Mouse (Mus musculus) heart, embryonic 13.5 days (tissue): ENCODE results near the gene 1810043G02Rik. TPM values are rescaled to one million over a fixed set of nuclear protein-coding genes. Genes with fewer than 3 reads are reported as not detected.
"Not testable (repeated sequence)": the region's sequence is repeated elsewhere in the genome, so short reads cannot be mapped to it uniquely, and the experiment has no call there.

Experiments used
- ATAC-seq: fragments of 200-750 bp; cut with Nextera tagmentation; 2 replicates; pipeline ENCODE4 v1.8.0; 2017; ENCODE audit warnings: moderate TSS enrichment; ENCODE audit not compliant: insufficient number of reproducible peaks, low FRiP score, low TSS enrichment; ENCODE audit errors: extremely low read depth
- H3K27ac ChIP-seq: fragments of 300-500 bp; sonication (generic); replicated peaks from 2 replicates; pipeline ENCODE4 v1.5.1; 2015; ENCODE audit warnings: moderate library complexity, mild to moderate bottlenecking, inconsistent platforms
- H3K27me3 ChIP-seq: fragments of 300-500 bp; sonication (generic); replicated peaks from 2 replicates; pipeline ENCODE4 v1.6.1; 2015; ENCODE audit warnings: mild to moderate bottlenecking, inconsistent platforms
- H3K36me3 ChIP-seq: fragments of 300-500 bp; sonication (generic); 2 replicates; pipeline ENCODE4 v1.6.1; 2015; ENCODE audit warnings: mild to moderate bottlenecking, inconsistent platforms
- H3K4me1 ChIP-seq: fragments of 300-500 bp; sonication (generic); 2 replicates; pipeline ENCODE4 v1.6.1; 2015; ENCODE audit warnings: inconsistent platforms
- H3K4me2 ChIP-seq: fragments of 300-500 bp; sonication (generic); 2 replicates; pipeline ENCODE4 v1.6.1; 2015; ENCODE audit warnings: inconsistent platforms, mild to moderate bottlenecking, moderate library complexity
- H3K4me3 ChIP-seq: fragments of 300-500 bp; sonication (generic); 2 replicates; pipeline ENCODE4 v1.5.1; 2015; ENCODE audit warnings: moderate library complexity, mild to moderate bottlenecking, inconsistent platforms
- H3K9ac ChIP-seq: fragments of 300-500 bp; sonication (generic); 2 replicates; pipeline ENCODE4 v1.6.1; 2015; ENCODE audit warnings: inconsistent platforms, mild to moderate bottlenecking, moderate library complexity
- H3K9me3 ChIP-seq: fragments of 300-500 bp; sonication (generic); 2 replicates; pipeline ENCODE4 v1.6.1; 2016; ENCODE audit warnings: inconsistent platforms
- WGBS: fragments of 180-500 bp; shearing (Covaris S2); methylation state at CpG from one replicate; pipeline ENCODE4 v1.1.7; 2015; ENCODE audit warnings: mixed read lengths; 5-methylcytosine and 5-hydroxymethylcytosine counted together
- polyA plus RNA-seq: library from polyadenylated mRNA; unstranded; fragments of >200 nt; fragmentation: Nextera tagmentation; extraction: Ambion mirVana; gene quantifications from 2 replicates; pipeline ENCODE4 v1.2.1, GENCODE M21; 2015

1810043G02Rik gene
- 16.3 and 18.0 TPM in 2 replicates for polyA plus RNA-seq

DNA sequence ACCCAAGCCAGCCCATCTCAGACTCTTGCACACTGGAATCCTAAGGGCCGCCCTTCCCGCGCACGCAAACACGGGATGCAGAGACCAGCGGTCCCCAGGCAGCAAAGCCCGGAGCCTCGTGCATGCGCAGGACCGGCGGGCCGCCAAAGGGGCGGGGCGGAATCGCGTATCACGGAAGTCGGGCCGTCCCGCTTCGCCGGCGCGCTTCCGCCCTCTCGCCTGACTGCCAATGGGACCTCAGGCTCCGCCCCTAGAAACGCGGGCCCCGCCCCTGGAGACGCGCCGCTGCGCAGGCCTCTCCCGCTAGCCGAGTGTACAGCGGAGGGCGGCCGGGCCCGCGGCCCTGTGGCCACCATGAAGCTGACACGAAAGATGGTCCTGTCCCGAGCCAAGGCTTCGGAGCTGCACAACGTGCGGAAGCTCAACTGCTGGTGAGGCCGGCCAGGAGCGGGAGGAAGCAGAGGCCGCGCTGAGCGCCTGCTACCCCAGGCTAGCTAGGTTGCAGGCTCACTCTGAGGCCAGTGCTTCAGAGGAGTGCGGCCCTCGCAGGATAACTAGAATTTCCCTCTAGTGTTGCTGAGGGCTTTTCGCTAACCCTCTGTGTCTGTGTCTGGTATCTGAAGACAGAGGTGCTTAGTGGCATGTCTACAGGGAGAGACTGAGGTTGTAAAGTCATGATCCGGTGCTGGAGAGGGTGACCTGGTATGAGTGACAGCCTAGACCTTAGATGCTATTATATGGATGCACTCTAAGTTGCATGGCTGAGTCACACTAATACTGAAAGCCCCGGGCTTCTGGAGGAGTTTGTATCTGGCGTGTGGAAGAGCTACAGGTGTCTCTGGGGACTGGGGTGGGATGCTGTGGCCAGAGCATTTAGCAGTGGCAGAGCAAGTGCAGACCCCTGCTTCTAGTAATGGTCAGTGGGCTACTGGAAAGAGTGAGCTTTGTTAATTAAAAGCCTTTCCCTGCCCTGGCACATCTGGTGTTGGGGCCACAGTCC is at the start of gene 1810043G02Rik:
1810043G02Rik (plus strand) TSS at position 174 of the 1,000 bp plus-strand sequence.
- ATAC-seq, result peak; percentile 93
- Histone ChIP-seq H3K27ac (peak within 1 kb of the TSS; percentile 34; the same call in 1 of the 2 replicates), H3K4me3 (peak within 1 kb of the TSS; percentile 79), H3K4me2 (peak within 1 kb of the TSS; percentile 88), H3K27me3 (no peaks in the 10 kb centered on the region), H3K36me3 (peaks cover 15% of the 10 kb centered on the region), H3K4me1 (peaks cover 14% of the 10 kb centered on the region), H3K9me3 (no peaks in the 10 kb centered on the region), H3K9ac (peak within 1 kb of the TSS; percentile 89)
- 1% methylated on average over 57 of the region's 57 CpGs for WGBS

DNA sequence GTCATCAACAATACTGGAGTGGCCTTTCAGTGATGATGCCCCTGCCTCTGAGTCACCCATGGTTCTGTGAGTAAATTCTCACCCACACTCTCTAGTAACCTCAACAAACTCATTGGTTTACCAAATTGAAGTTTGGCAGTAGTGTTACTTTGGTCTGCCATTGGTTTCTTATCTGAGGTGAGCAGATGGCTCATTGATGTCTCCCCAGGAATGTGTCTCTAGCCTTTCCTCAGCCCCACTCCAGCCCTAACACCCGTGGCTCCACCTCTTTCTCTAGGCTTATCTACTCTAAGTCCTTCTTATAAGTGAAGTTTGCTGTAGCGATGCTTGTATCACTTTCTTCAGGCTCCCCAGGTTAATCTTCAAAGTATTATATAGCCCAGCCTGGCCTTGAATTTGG is 38.6 kb upstream of the 1810043G02Rik start:
- Histone ChIP-seq H3K4me2 (no peak overlapping the region), H3K27ac (no peak overlapping the region), H3K4me3 (no peak overlapping the region), H3K9ac (no peak overlapping the region), H3K4me1 (no peaks in the 10 kb centered on the region), H3K27me3 (no peaks in the 10 kb centered on the region), H3K9me3 (no peaks in the 10 kb centered on the region), H3K36me3 (no peaks in the 10 kb centered on the region)
- ATAC-seq, result no peak
- WGBS, result 42% methylated on average over 2 of the region's 2 CpGs

DNA sequence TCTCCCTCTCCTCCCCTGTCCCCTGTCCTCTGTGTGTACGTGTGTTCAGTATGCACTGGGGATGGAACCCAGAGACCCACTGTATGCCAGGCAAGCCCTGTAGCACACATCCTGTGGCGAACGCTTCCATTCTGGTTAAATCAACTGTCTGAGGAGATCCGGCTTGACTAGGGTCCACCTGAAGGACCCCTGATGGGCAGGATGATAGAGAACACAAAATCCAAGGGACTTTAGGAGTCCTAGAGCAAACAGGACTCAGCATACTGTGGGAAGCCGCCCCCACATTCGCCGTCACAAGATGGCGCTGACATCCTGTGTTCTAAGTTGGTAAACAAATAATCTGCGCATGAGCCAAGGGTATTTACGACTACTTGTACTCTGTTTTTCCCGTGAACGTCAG is 27.9 kb upstream of the 1810043G02Rik start:
- WGBS, result 85% methylated on average over 9 of the region's 12 CpGs
- not testable (repeated sequence) for H3K9me3 ChIP-seq, H3K4me3 ChIP-seq, H3K4me1 ChIP-seq, ATAC-seq, H3K27me3 ChIP-seq, H3K27ac ChIP-seq, H3K9ac ChIP-seq, H3K4me2 ChIP-seq, H3K36me3 ChIP-seq

DNA sequence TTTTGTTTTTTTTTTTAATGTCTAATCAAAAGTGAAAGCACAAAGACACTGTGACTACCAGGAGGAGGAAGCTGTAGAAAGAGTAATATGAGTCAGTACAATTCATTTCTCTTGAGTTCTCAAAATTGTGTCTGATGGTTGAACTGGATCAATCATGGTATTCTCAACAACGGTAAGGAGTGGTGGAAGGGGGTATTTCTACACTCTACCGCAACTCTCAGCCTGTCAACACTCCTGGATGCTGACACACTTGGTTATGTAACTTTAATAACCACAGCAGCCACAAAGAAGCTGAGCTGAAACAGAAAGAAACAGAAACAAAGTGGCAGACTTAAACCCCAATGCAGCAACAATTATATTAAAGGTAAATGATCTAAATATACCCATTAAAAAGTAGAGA is 15.6 kb upstream of the 1810043G02Rik start:
- H3K27me3 ChIP-seq, result peaks cover 20% of the 10 kb centered on the region
- H3K27ac ChIP-seq, result no peak overlapping the region
- no peaks in the 10 kb centered on the region for H3K4me1 ChIP-seq
- H3K9ac ChIP-seq, result no peak overlapping the region
- no peak overlapping the region for H3K4me2 ChIP-seq
- WGBS, result 75% methylated on average over 2 of the region's 2 CpGs
- H3K36me3 ChIP-seq, result no peaks in the 10 kb centered on the region
- no peaks in the 10 kb centered on the region for H3K9me3 ChIP-seq
- no peak overlapping the region for H3K4me3 ChIP-seq
- ATAC-seq, result no peak

DNA sequence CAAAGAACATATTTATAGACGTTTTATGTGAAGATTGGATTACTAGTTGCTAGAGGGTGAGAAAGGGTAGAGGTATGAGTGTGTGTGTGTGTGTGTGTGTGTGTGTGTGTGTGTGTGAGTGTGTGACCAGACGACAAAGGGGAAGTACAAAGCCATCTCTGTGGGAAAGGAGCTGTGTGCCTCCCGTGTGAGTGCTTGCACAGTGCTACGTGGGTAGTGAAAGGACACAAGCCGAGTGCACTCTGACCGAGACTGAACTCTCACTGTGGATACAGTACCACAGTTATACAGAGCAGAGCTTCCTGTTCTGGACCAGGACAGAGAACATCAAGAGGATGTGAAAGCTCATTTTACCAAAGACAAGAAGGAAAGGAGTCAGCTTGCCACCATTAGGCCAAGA is 14.4 kb upstream of the 1810043G02Rik start:
- H3K36me3 ChIP-seq, result no peaks in the 10 kb centered on the region
- peaks cover 32% of the 10 kb centered on the region for H3K27me3 ChIP-seq
- ATAC-seq, result no peak
- H3K9me3 ChIP-seq, result no peaks in the 10 kb centered on the region
- H3K4me2 ChIP-seq, result no peak overlapping the region
- no peak overlapping the region for H3K9ac ChIP-seq
- no peaks in the 10 kb centered on the region for H3K4me1 ChIP-seq
- no peak overlapping the region for H3K4me3 ChIP-seq
- H3K27ac ChIP-seq, result no peak overlapping the region
- 73% methylated on average over 6 of the region's 6 CpGs for WGBS

DNA sequence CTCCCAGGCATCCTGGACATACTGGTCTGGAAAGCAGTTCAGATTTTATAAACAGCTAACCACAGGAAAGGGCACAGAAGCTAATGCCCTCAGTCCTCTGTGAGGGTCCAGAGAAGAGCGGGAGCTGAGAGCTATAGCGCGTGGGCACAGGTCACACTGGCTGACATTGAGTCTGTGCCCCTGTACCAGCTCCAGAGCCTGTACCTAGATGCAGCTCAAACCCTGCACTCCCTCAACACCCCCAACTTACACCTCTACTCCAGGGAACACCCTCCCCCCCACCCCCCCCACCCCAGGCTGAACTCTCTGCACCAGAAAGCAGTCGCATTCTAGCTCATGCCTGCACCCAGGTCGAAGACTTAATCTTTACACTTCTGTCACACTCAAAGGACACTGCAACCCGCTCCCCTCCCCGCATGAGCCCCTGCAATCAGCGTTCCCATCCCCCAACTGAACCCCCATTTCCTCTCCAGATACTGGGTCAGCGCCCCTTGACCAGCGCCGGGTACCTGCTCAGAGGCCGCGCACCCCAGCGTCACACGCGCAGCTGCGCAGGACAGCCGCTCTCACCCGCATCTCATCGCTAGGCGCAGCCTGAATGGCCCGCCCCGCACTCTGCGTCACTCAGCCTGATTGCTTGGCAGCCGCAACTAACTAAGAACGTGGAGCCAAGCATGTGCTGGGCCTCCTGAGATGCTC is 8.9 kb upstream of the 1810043G02Rik start:
- no peak for ATAC-seq
- 6% methylated on average over 26 of the region's 26 CpGs for WGBS

DNA sequence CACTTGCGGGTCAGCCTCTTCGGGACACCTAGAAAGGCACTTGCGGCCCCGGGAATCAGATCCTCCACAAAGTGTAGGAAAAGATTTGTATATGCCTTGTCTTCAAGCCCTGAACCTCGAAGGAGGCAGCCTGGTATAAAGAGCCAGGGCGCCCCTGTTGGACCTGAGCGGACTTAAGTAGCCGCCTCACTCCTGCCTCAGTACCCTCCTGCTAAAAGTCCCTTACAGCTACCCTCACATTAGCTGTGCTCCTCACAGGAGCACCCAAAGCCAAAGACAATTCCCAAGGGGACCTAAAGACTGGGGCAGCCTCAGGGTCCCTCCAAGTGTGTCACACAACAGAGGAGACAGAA is 8.4 kb upstream of the 1810043G02Rik start:
- H3K4me2 ChIP-seq, result peak overlapping the region; percentile 65
- H3K36me3 ChIP-seq, result no peaks in the 10 kb centered on the region
- H3K9ac ChIP-seq, result peak overlapping the region; percentile 41; the same call in 1 of the 2 replicates
- WGBS, result 11% methylated on average over 8 of the region's 8 CpGs
- H3K9me3 ChIP-seq, result no peaks in the 10 kb centered on the region
- H3K27ac ChIP-seq, result no peak overlapping the region
- peaks cover 9% of the 10 kb centered on the region; the same call in 1 of the 2 replicates for H3K4me1 ChIP-seq
- peak overlapping the region; percentile 44 for H3K4me3 ChIP-seq
- peaks cover 59% of the 10 kb centered on the region for H3K27me3 ChIP-seq
- ATAC-seq, result no peak

More for the DNA sequence above, 8.9 kb upstream of the 1810043G02Rik start:
- no peak overlapping the region for H3K27ac ChIP-seq
- peak overlapping the region; percentile 41 for H3K9ac ChIP-seq
- no peaks in the 10 kb centered on the region for H3K36me3 ChIP-seq
- no peaks in the 10 kb centered on the region for H3K9me3 ChIP-seq
- peak overlapping the region; percentile 44 for H3K4me3 ChIP-seq
- H3K27me3 ChIP-seq, result peaks cover 59% of the 10 kb centered on the region
- peak overlapping the region; percentile 65 for H3K4me2 ChIP-seq
- peaks cover 9% of the 10 kb centered on the region; the same call in 1 of the 2 replicates for H3K4me1 ChIP-seq

DNA sequence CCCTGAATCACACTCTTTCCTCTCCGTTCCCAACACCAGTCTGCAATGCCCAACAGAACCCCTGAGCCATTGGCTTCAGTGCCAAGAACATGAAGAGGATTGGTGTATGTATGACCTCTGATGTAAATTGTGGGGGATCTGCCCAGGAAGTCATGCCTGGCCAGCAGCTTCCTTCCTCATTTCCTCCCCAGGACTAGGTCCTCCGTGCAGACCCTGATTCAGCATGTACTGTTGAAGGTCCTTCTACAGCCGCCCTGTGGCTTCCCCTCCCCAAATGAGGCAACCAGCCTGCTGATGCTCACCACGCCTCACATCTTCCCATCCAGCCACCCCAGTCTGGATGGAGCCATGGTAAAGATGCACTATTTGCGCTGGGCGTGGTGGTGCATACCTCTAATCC is 7.8 kb upstream of the 1810043G02Rik start, which contains the start of gene Trpm2:
Trpm2 (minus strand) TSS at position 83 of the 400 bp plus-strand sequence.
- Histone ChIP-seq H3K27ac (no peak within 1 kb of the TSS), H3K9ac (peak within 1 kb of the TSS; percentile 41), H3K4me2 (peak within 1 kb of the TSS; percentile 65), H3K4me3 (peak within 1 kb of the TSS; percentile 44), H3K27me3 (peaks cover 55% of the 10 kb centered on the region), H3K36me3 (no peaks in the 10 kb centered on the region), H3K9me3 (no peaks in the 10 kb centered on the region), H3K4me1 (peaks cover 11% of the 10 kb centered on the region; the same call in 1 of the 2 replicates)
- WGBS, result 69% methylated on average over 6 of the region's 6 CpGs
- no peak for ATAC-seq

DNA sequence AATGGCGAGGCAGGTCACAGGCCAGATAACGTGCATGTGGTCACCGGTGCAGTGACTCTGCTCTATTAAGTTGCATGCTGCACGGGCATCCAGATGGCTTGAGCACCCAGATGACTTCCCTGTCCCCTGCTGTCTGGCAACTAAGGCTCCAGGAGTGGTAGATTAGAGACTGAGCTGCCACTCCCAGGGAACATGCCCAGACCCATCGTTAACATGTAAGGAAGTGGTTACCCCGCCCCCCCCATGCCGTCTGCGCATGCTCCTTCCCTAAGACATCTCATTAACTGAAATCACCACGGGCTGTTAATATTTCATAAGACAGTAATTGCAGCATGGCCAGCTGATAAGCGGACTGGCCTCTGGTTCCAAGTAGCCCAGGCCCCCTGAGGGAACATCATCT is 7.1 kb upstream of the 1810043G02Rik start:
- H3K9me3 ChIP-seq, result no peaks in the 10 kb centered on the region
- no peak overlapping the region for H3K4me2 ChIP-seq
- no peak overlapping the region for H3K27ac ChIP-seq
- WGBS, result 72% methylated on average over 10 of the region's 10 CpGs
- H3K9ac ChIP-seq, result no peak overlapping the region
- peaks cover 52% of the 10 kb centered on the region for H3K27me3 ChIP-seq
- peaks cover 11% of the 10 kb centered on the region; the same call in 1 of the 2 replicates for H3K4me1 ChIP-seq
- no peak for ATAC-seq
- no peak overlapping the region for H3K4me3 ChIP-seq
- H3K36me3 ChIP-seq, result no peaks in the 10 kb centered on the region

DNA sequence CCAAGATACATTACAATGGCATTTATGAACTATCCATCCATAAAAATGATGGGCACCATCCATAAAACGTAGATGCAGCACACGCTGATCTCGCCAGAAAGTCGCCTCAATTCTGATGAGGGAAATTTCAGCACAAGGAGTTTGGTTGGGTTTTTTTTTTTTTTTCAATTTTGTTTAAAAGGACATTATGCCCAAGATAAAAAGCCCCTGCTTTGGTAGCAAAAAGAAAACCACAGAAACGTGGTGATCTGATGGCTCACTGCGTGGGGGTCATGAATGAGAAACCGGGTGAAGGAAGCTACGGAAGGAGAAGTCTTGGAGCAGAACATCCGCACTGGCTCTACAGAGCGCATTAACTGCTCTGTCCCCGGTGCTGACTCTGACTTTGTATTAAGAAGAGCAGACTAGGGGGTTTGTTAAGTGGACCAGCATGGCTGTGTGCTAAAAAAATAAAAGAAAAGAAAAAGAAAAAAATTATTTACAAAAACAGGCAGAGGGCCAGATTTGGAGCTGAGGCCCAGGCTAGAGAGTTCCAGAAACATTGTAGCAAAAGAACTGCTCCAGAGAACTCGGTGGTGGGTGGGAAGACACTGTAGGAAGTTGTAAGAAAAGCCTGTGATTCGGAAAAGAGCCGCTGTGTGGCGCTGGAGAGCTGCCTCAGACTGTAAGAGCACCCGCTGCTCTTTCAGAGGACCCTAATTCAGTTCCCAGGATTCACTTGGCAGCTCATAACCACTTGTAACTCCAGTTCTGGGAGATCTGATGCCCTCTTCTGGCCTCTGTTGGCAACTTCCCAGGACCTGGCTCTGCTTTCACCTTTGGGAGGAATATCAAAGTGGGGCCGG is 6.4 kb upstream of the 1810043G02Rik start:
- H3K27ac ChIP-seq, result no peak overlapping the region
- no peak for ATAC-seq
- 58% methylated on average over 17 of the region's 17 CpGs for WGBS
- peaks cover 11% of the 10 kb centered on the region; the same call in 1 of the 2 replicates for H3K4me1 ChIP-seq
- H3K9me3 ChIP-seq, result no peaks in the 10 kb centered on the region
- peaks cover 45% of the 10 kb centered on the region for H3K27me3 ChIP-seq
- no peaks in the 10 kb centered on the region for H3K36me3 ChIP-seq
- no peak overlapping the region for H3K9ac ChIP-seq
- H3K4me3 ChIP-seq, result no peak overlapping the region
- H3K4me2 ChIP-seq, result no peak overlapping the region
